Comparison of ENCODE assay signal across 11 mouse cellular contexts in genomic region chr2:157471292-157471691, GRCm38 (mm10). TPM values are rescaled to one million over a fixed set of nuclear protein-coding genes. Genes with fewer than 3 reads are reported as not detected.
DNase-seq lines count a peak whose midpoint lies in the region; ATAC-seq and TF ChIP-seq lines count a peak whose summit lies in the region.
"Had no signal": no experiment of that assay in that cellular context is flagged by ENCODE, and none has a peak within 500 bp of the region (broad histone marks: within the 10 kb centered on the region; RNA-seq: fewer than 3 reads in every experiment).

No protein-coding gene starts in this region.

- no peaks in the 10 kb centered on the region for H3K9me3 ChIP-seq in lung, embryonic 16.5 days (ENCODE audit: control insufficient read depth, low read length)
- no peaks in the 10 kb centered on the region for H3K9me3 ChIP-seq in intestine, embryonic 15.5 days
- H3K9me3 ChIP-seq in neural tube, embryonic 15.5 days (replicated peaks): no peaks in the 10 kb centered on the region
- H3K9me3 ChIP-seq: megakaryocyte, embryonic 14.5 days had no signal

- no peak overlapping the region for H3K4me2 ChIP-seq in lung, embryonic 16.5 days (ENCODE audit: low read depth, low read length)
- H3K4me2 ChIP-seq in intestine, embryonic 15.5 days (replicated peaks): no peak overlapping the region
- no peak overlapping the region for H3K4me2 ChIP-seq in neural tube, embryonic 15.5 days

- DNase-seq in cerebellum, postnatal 14 days: peak; percentile 44 to 52
- DNase-seq in cerebellum, adult 2 months: no peak
- DNase-seq in lung, adult 2 months: no peak
- DNase-seq in spleen, postnatal 36 days (ENCODE audit: low spot score in 2 of 2): no peak
- DNase-seq: embryo, embryonic 11 days; kidney, adult 11 months had no signal

- ATAC-seq in lung, embryonic 16.5 days (ENCODE audit: low read depth): peak; percentile 19; the same call in 1 of the 2 replicates
- no peak for ATAC-seq in intestine, embryonic 15.5 days
- ATAC-seq in neural tube, embryonic 15.5 days (ENCODE audit: low FRiP score): no peak
- ATAC-seq in erythroblast, adult 5-6 weeks (replicated peaks; ENCODE audit: low FRiP score, poor library complexity, severe bottlenecking): no peak

- 24% methylated on average over 7 of the region's 7 CpGs for WGBS in cerebellum, adult 2 months
- WGBS in lung, embryonic 16.5 days: 55% methylated on average over 7 of the region's 7 CpGs
- WGBS in lung, adult 2 months: 61% methylated on average over 7 of the region's 7 CpGs
- 68% methylated on average over 7 of the region's 7 CpGs for WGBS in intestine, embryonic 15.5 days
- 63% methylated on average over 7 of the region's 7 CpGs for WGBS in neural tube, embryonic 15.5 days

- no peaks in the 10 kb centered on the region for H3K27me3 ChIP-seq in cerebellum, adult 2 months (ENCODE audit: control insufficient read depth, insufficient read depth, low read length)
- H3K27me3 ChIP-seq in lung, embryonic 16.5 days (ENCODE audit: control insufficient read depth, insufficient read depth, low read depth, low read length): no peaks in the 10 kb centered on the region
- no peaks in the 10 kb centered on the region for H3K27me3 ChIP-seq in intestine, embryonic 15.5 days (replicated peaks)
- H3K27me3 ChIP-seq in neural tube, embryonic 15.5 days (replicated peaks): no peaks in the 10 kb centered on the region

- H3K36me3 ChIP-seq in lung, embryonic 16.5 days (ENCODE audit: control insufficient read depth, insufficient read depth, low read length): peaks cover 22% of the 10 kb centered on the region
- peaks cover 27% of the 10 kb centered on the region for H3K36me3 ChIP-seq in intestine, embryonic 15.5 days
- H3K36me3 ChIP-seq in neural tube, embryonic 15.5 days: peaks cover 44% of the 10 kb centered on the region

- no peak overlapping the region for H3K27ac ChIP-seq in cerebellum, adult 2 months (ENCODE audit: insufficient read depth, low read length)
- H3K27ac ChIP-seq in lung, embryonic 16.5 days (ENCODE audit: low read length): peak overlapping the region; percentile 57
- H3K27ac ChIP-seq in intestine, embryonic 15.5 days: 0 out of 2 replicates have a peak overlapping the region, but pooled peaks have one; percentile 59
- H3K27ac ChIP-seq in neural tube, embryonic 15.5 days (replicated peaks): 0 out of 2 replicates have a peak overlapping the region, but pooled peaks have one; percentile 13

- no peak for TF ChIP-seq CTCF in cerebellum, adult 2 months (IDR thresholded peaks at IDR 0.05; ENCODE audit: borderline replicate concordance, insufficient read depth, low read depth, low read length)
- no peak for TF ChIP-seq CTCF in lung, adult 2 months (IDR thresholded peaks at IDR 0.05; ENCODE audit: insufficient read depth, low read length)

- no peaks in the 10 kb centered on the region for H3K4me1 ChIP-seq in cerebellum, adult 2 months (ENCODE audit: control insufficient read depth, insufficient read depth, low read length)
- H3K4me1 ChIP-seq in lung, embryonic 16.5 days (replicated peaks; ENCODE audit: control insufficient read depth, insufficient read depth, low read length): peaks cover 16% of the 10 kb centered on the region
- no peaks in the 10 kb centered on the region for H3K4me1 ChIP-seq in lung, adult 2 months (ENCODE audit: control insufficient read depth, insufficient read depth, low read length)
- H3K4me1 ChIP-seq in intestine, embryonic 15.5 days (replicated peaks): peaks cover 26% of the 10 kb centered on the region
- H3K4me1 ChIP-seq in neural tube, embryonic 15.5 days: peaks cover 57% of the 10 kb centered on the region

- TF ChIP-seq POLR2A in cerebellum, adult 2 months (IDR thresholded peaks at IDR 0.05; ENCODE audit: borderline replicate concordance, insufficient read depth, low read length): no peak
- no peak for TF ChIP-seq POLR2A in lung, adult 2 months (IDR thresholded peaks at IDR 0.05; ENCODE audit: borderline replicate concordance, extremely low read depth, low read depth, low read length)

- H3K4me3 ChIP-seq in cerebellum, adult 2 months (replicated peaks; ENCODE audit: insufficient read depth, low read depth, low read length): no peak overlapping the region
- H3K4me3 ChIP-seq in lung, embryonic 16.5 days (ENCODE audit: low read length): no peak overlapping the region
- no peak overlapping the region for H3K4me3 ChIP-seq in lung, adult 2 months (replicated peaks; ENCODE audit: extremely low read depth, low read depth, low read length)
- H3K4me3 ChIP-seq in intestine, embryonic 15.5 days (replicated peaks): no peak overlapping the region
- H3K4me3 ChIP-seq in neural tube, embryonic 15.5 days (replicated peaks): no peak overlapping the region
- H3K4me3 ChIP-seq: megakaryocyte, embryonic 14.5 days had no signal

- H3K9ac ChIP-seq in lung, embryonic 16.5 days (ENCODE audit: low read length): no peak overlapping the region
- no peak overlapping the region for H3K9ac ChIP-seq in intestine, embryonic 15.5 days
- no peak overlapping the region for H3K9ac ChIP-seq in neural tube, embryonic 15.5 days (replicated peaks)

RNA-seq across cellular contexts. Expression of gene Src, which starts 53.0 kb away (rescaled TPM):
- 47.0 and 48.3 TPM in 2 replicates for polyA plus RNA-seq in cerebellum, adult 2 months (2012; rRNA removed)
- 20.9 and 21.1 TPM in 2 replicates for polyA plus RNA-seq in lung, embryonic 16.5 days (2015; fragmentation: Nextera tagmentation; extraction: Ambion mirVana)
- 59.8 and 62.3 TPM in 2 replicates for polyA plus RNA-seq in lung, adult 2 months (2012; rRNA removed)
- 18.1 and 19.4 TPM in 2 replicates for polyA plus RNA-seq in intestine, embryonic 15.5 days (2015; fragmentation: Nextera tagmentation; extraction: Ambion mirVana)
- 25.4 and 33.0 TPM in 2 replicates for polyA plus RNA-seq in neural tube, embryonic 15.5 days (2015; fragmentation: Nextera tagmentation; extraction: Ambion mirVana)
- total RNA-seq in erythroblast, adult 5-6 weeks (2015; ENCODE audit: low replicate concordance): not detected in 2 replicates
- total RNA-seq in erythroblast, adult 5-6 weeks (2017; ENCODE audit: low replicate concordance): 0.09 and 2.1 TPM in 2 replicates

Comparison
In these comparisons a context has a peak if more than half of its experiments do, and no peak if none do; other contexts are left out.
1. DNase-seq: peak in cerebellum, postnatal 14 days (2 of 2); none in cerebellum, adult 2 months (0 of 2), lung, adult 2 months (single experiment) and spleen, postnatal 36 days (0 of 2).